Mouse (Mus musculus) layer of hippocampus, adult 9-11 months (tissue): Measurements from ENCODE around the gene Hcn2.
A peak's percentile ranks its signal among the peaks of the same experiment; 100 is the strongest.
"Not testable (repeated sequence)": the region's sequence is repeated elsewhere in the genome, so short reads cannot be mapped to it uniquely, and the experiment has no call there.

Source experiments
- DNase-seq: peaks from one replicate; pipeline ENCODE4 v3.0.0; 2022

Gene Hcn2

DNA sequence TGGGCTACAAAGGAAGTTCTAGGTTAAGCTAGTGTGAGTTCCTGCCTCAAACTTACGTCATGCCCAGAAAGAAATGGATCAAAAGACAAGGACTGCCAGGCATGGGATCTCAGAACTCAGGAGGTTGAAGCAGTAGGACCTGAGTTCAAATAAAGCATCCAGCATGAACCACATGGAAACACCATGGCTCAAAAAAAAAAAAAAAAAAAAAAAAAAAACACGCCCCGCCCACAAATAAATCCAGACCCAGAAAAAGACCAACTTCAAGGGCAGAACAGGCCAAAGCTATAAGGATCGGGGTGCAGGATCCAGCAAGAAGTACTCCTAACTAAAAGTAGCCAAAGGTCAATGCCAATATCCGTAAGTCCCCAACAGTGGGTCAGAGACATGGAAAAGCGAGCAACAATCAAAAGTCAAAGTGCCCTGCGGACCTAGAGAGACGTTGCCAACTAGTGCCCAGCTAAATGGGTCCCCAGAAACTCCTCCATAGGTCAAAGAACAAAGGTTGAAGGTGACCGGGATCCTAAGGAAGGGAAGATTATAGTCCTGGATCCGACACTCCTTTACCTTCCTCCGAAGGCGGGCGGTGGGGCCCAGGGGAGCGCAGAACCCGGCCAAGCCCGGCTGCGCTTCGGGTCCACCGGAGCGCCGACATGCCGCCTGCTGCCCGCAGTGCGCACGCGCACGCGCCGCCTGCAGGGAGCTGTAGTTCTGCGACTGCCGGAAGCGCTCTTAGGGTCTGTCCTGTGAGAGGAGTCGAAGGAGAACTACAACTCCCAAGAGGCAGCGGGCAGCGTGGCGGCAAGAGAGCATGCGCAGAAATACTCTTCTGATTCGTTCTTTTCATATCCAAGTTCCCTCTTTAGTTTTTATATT lies 29.7 kb downstream of the Hcn2 start, which contains the start of gene Polrmt:
Polrmt (minus strand) TSS at position 684 of the 876 bp plus-strand sequence.
- peak; percentile 98 for DNase-seq

GRCm38 (mm10) chr10:79746774-79747151 lies 30.3 kb downstream of the Hcn2 start:
- DNase-seq, result no peak

- DNase-seq, result no peak
These were observed 32.1 kb downstream of the Hcn2 start for GRCm38 (mm10) chr10:79748496-79748895.

DNA sequence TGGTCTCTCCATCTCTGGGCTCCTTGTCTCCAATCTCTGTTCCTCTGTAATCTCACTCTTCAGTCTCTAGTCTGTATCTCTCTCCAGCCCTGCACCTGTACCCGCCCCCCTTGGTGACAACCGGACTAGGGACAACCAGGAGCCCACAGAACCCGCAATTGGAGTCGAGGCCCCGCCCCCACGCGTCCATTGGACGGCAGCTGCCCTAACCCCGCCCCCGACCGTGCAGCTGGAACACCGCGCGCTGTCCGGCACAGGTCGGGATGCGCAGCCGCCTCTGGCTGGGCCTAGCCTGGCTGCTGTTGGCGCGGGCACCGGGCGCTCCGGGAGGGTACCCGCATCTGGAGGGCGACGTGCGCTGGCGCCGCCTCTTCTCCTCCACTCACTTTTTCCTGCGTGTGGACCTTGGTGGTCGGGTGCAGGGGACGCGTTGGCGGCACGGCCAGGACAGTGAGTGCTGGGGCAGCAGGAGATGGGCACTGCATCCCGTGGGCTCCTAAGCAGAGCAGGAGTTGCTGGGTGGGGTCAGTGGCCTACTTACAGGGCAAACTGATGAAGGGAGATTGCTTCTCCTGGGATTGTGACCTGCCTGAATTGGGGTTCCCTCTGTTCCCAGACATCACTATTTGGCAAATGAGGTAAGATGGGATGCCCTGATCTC lies 38.6 kb downstream of the Hcn2 start, which contains the start of gene Fgf22:
Fgf22 (plus strand) TSS at position 221 of the 661 bp plus-strand sequence.
- DNase-seq, result peak; percentile 79

DNA sequence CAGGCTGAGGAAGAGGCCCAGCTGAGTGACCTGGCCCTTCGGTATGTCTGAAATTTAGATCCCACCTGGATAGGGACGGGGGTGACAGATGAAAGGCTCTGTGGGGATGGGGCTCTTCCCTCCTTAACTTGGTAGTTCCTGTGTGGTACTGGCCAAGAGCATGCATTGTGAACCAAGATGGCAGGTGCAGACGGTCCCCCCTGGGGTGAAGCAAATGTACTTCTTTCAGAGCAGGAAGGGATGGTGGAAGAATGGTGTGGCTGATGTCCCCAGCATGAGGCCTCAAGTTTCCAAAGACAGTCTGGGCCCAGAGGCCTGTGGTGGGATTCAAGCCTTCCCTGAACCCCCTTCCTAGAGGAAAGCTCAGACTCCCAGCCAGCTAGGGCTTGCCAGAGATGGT lies 39.4 kb downstream of the Hcn2 start:
- no peak for DNase-seq

DNA sequence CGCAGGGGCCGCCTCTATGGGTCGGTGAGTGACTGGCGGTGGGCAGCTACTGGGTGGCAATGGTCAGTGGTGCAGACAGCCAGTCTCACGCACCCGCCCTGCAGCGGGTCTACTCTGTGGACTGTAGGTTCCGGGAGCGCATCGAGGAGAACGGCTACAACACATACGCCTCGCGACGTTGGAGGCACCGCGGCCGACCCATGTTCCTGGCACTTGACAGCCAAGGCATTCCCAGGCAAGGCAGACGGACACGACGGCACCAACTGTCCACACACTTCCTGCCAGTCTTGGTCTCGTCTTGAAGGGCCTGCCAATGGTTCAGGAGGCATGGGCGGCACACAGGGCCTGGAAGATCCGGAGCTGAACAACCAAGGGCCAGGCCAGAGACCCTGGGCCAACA lies 40.2 kb downstream of the Hcn2 start:
- no peak for DNase-seq

DNA sequence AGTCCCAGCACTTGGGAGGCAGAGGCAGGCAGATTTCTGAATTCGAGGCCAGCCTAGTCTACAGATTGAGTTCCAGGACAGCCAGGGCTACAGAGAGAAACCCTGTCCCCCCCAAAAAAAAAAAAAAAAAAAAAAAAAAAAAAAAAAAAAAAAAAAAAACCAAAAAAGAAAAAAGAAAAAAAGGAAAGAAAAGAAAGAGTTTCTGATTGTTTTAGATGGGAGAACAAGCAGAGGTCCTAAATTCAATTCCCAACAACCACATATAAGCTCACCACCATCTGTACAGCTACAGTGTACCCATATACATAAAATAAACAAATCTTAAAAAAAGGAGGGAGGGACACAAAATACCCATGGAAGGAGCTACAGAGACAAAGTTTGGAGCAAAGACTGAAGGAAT lies 43.2 kb downstream of the Hcn2 start:
- not testable (repeated sequence) for DNase-seq

GRCm38 (mm10) chr10:79760603-79761143 lies 44.2 kb downstream of the Hcn2 start:
- DNase-seq, result no peak

DNA sequence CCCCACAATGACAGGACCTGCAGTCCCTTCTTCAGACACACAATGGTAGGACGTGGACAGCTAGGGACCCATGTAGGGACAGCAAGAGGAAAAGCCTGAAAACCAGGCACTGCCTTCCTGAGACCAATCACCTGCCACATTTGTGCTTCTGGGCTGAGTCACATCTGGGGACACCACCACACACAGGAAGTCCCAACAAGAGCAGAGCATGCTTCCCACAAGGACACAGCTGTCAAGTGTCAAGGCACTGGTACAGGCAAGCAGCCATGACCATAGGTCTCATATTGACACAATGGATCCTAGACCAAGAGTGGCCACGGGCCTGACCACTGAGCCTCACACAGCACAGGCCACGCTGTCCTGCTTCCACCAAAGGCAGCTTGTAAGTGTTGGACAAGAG lies 46.4 kb downstream of the Hcn2 start:
- no peak for DNase-seq

- DNase-seq, result no peak
These were observed 47.8 kb downstream of the Hcn2 start for GRCm38 (mm10) chr10:79764234-79764633.

DNA sequence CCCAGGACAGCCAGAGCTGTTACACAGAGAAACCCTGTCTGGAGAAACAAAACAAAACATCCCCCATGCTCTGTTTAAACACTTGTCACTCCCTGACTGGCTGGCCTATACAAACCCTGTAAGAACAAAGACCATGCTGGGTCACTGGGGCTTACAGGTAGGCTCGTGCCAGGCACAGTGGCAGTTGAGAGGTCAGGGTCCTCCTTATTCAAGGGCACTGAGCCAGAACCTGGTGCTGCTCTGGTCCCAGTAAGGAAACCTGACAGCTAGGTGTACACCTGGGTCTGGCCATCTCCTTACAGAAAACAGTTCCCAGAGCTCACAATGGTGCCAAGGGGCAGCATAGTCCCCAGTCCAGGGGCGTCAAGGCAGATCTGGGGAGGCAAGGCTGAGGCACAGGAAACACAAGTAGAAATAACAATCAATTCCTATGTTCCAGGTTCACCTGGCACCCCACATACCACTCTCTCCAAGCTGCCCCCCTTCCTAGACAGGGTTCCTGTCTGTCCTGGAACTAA lies 48.9 kb downstream of the Hcn2 start:
- DNase-seq, result no peak

- DNase-seq, result no peak
These were observed 49.6 kb downstream of the Hcn2 start for GRCm38 (mm10) chr10:79766001-79766507.

- DNase-seq, result peak; percentile 98
These were observed 50.3 kb downstream of the Hcn2 start, which contains the start of gene Rnf126 for GRCm38 (mm10) chr10:79766508-79767325. Gene Rnf126 (minus strand): TSS chr10:79766952.

- DNase-seq, result peak; percentile 97
These were observed 51.2 kb downstream of the Hcn2 start for GRCm38 (mm10) chr10:79767372-79768244.

- peak; percentile 72 for DNase-seq
These were observed 52.0 kb downstream of the Hcn2 start for GRCm38 (mm10) chr10:79768400-79768799.

GRCm38 (mm10) chr10:79769329-79769728 lies 52.9 kb downstream of the Hcn2 start:
- no peak for DNase-seq

DNA sequence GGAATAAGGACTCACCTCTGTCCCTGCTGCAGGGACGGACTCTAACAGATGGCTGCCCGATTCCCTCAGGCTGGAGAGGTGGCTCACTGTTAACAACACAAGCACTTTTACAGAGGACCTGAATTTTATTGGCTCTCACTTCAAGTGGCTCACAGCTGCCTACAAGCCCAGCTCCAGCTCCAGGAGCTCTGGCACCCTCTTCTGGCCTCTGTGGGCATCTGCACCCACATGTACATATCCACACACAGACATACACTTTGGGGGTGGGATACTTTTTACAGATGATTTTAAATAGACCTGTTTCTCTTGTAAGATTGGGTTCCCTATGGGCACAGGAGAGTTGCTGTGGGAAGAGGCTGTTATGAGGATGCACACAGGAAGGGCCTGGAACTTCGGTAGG lies 55.9 kb downstream of the Hcn2 start:
- DNase-seq, result no peak

GRCm38 (mm10) chr10:79773208-79773607 lies 56.8 kb downstream of the Hcn2 start:
- no peak for DNase-seq

DNA sequence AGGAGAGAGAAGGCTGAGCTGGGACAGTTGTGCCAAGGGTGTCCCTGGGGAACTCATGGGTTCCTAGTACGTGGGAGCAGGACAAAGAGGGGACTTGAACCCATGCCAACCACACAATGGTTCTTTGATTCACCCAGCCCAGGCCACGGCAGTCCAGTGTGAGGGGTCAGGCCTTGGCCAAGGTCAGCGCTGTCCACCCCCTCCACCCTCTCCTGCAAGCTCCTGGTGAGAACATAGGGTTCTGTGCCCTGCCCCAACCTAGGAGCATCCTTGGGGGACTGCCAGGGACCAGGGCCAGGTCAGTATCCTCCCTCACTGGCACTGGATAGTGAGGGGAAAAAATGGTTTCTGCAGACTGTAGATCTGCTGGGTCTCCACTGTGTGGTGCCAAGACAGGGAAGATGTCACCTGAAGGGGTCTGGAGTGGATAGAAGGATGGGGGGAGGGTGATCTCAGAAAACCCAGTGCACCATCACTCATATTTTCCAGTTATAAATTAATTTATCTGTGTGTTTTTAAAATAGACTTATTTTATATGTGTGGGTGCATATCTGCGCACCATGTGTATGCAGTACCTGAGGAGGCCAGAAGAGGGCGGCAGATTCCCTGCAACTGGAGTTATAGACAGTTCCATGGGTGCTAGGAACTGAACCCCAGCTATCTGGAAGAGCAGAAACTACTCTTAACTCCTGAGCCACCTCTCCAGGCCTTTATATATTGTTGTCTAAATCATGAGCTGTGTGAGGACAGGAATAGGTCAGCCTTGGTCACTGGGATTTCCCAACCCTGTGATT lies 58.2 kb downstream of the Hcn2 start:
- no peak for DNase-seq

DNA sequence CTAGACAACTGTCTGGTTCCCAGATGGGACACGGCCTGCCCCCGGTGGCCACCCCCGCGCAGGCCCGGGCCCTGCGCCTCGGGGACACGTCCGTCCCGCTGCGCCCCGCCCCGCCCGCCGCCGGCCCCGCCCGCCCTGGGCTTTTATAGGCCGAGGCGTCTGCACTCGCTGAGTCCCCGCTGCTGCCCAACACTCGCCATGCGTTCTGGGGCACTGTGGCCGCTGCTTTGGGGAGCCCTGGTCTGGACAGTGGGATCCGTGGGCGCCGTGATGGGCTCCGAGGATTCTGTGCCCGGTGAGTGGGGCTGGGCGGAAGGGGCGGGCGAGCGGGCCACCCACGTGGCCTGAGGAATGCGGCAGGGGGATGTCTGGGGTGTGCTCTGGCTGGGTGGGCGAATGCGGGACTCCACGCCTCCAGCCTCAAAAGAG lies 60.7 kb downstream of the Hcn2 start, which contains the start of gene Fstl3:
Fstl3 (plus strand) TSS at position 170 of the 429 bp plus-strand sequence.
- DNase-seq, result no peak
